Mouse (Mus musculus) CH12.LX (cell line): ENCODE data around the gene Syt2. TPM values are rescaled to one million over a fixed set of nuclear protein-coding genes. Genes with fewer than 3 reads are reported as not detected.
A peak's percentile ranks its signal among the peaks of the same experiment; 100 is the strongest.

ENCODE experiments used
- DNase-seq: peaks from one replicate; pipeline ENCODE4 v3.0.0-alpha.2; 2013; ENCODE audit errors: extremely low read depth
- H3K27ac ChIP-seq: 2 replicates; pipeline ENCODE4 v1.5.1; 2012; ENCODE audit warnings: low read depth, mild to moderate bottlenecking, control low read depth, moderate library complexity; ENCODE audit not compliant: insufficient read depth
- H3K27me3 ChIP-seq: replicated peaks from 2 replicates; pipeline ENCODE3; 2012; ENCODE audit warnings: inconsistent platforms
- H3K36me3 ChIP-seq, 2 experiments: replicated peaks in 1 of 2; 2 replicates each; pipeline versions ENCODE3 to v1.6.1; 2012; ENCODE audit warnings: inconsistent platforms in 1 of 2, low read length in 1 of 2, mild to moderate bottlenecking in 1 of 2, mixed read lengths in 1 of 2, moderate library complexity in 1 of 2; ENCODE audit not compliant: control insufficient read depth in 1 of 2, insufficient read depth in 1 of 2
- H3K4me1 ChIP-seq, 2 experiments: 2 replicates each; pipeline ENCODE4 v1.6.1; 2012; ENCODE audit warnings: inconsistent platforms in 1 of 2, moderate library complexity in 1 of 2; ENCODE audit not compliant: insufficient read depth in 2 of 2, control insufficient read depth in 1 of 2
- H3K4me2 ChIP-seq: 2 replicates; pipeline ENCODE4 v1.6.1; 2012; ENCODE audit warnings: low read depth, mild to moderate bottlenecking, control low read depth; ENCODE audit not compliant: poor library complexity, insufficient read depth, severe bottlenecking
- H3K4me3 ChIP-seq, 3 experiments: fragments of 150-350 bp in 1 of 3; sonication (generic) in 1 of 3; replicated peaks in 1 of 3; 2 replicates each; pipeline versions ENCODE3 to v1.5.1; 2011 to 2012; ENCODE audit warnings: low read depth in 2 of 3, low read length in 2 of 3, mild to moderate bottlenecking in 2 of 3, moderate library complexity in 2 of 3, control low read depth in 1 of 3, improper control_type of control experiment in 1 of 3, inconsistent platforms in 1 of 3, mixed read lengths in 1 of 3; ENCODE audit not compliant: poor library complexity in 1 of 3
- H3K79me2 ChIP-seq: replicated peaks from 2 replicates; pipeline ENCODE4 v1.6.1; 2012; ENCODE audit warnings: mild to moderate bottlenecking, moderate library complexity; ENCODE audit not compliant: control insufficient read depth, poor library complexity, insufficient read depth, severe bottlenecking; ENCODE audit errors: extremely low read depth
- H3K9ac ChIP-seq: 2 replicates; pipeline ENCODE4 v1.6.1; 2012; ENCODE audit warnings: low read depth, mild to moderate bottlenecking, control low read depth, moderate library complexity; ENCODE audit not compliant: insufficient read depth
- H3K9me3 ChIP-seq: replicated peaks from 2 replicates; pipeline ENCODE3; 2012; ENCODE audit warnings: low read length, inconsistent platforms, mixed read lengths
- BHLHE40 ChIP-seq: IDR thresholded peaks from 2 replicates; pipeline ENCODE4 v1.6.1; 2011; ENCODE audit warnings: mild to moderate bottlenecking, low read depth, low read length, improper control_type of control experiment
- GABPA ChIP-seq: IDR thresholded peaks from 2 replicates; pipeline ENCODE4 v1.6.1; 2012; ENCODE audit warnings: low read depth, low read length, improper control_type of control experiment, inconsistent platforms; ENCODE audit not compliant: insufficient replicate concordance
- JUN ChIP-seq: IDR thresholded peaks from 2 replicates; pipeline ENCODE4 v1.6.1; 2011; ENCODE audit warnings: low read depth, mild to moderate bottlenecking, low read length, improper control_type of control experiment, moderate library complexity; ENCODE audit not compliant: insufficient read depth
- KAT2A ChIP-seq: IDR thresholded peaks from 2 replicates; pipeline ENCODE4 v1.6.1; 2012; ENCODE audit warnings: low read length, improper control_type of control experiment, inconsistent platforms; ENCODE audit not compliant: insufficient replicate concordance
- MAFK ChIP-seq: IDR thresholded peaks from 2 replicates; pipeline ENCODE4 v1.6.1; 2011; ENCODE audit warnings: low read length, improper control_type of control experiment; ENCODE audit not compliant: insufficient replicate concordance
- MYC ChIP-seq: IDR thresholded peaks from 2 replicates; pipeline ENCODE4 v1.6.1; 2011; ENCODE audit warnings: low read depth, mild to moderate bottlenecking, improper control_type of control experiment, low read length
- NELFE ChIP-seq: IDR thresholded peaks from 2 replicates; pipeline ENCODE4 v1.6.1; 2011; ENCODE audit warnings: low read depth, low read length, improper control_type of control experiment
- PAX5 ChIP-seq: IDR thresholded peaks from 2 replicates; pipeline ENCODE4 v1.6.1; 2012; ENCODE audit warnings: low read length, inconsistent platforms, mixed read lengths
- POLR2A ChIP-seq: IDR thresholded peaks from 2 replicates; pipeline ENCODE4 v1.6.1; 2011; ENCODE audit warnings: low read depth, mild to moderate bottlenecking, improper control_type of control experiment, low read length
- POLR2AphosphoS2 ChIP-seq: IDR thresholded peaks from 2 replicates; pipeline ENCODE4 v1.6.1; 2011; ENCODE audit warnings: low read depth, low read length, improper control_type of control experiment
- RAD21 ChIP-seq: IDR thresholded peaks from 2 replicates; pipeline ENCODE4 v1.6.1; 2011; ENCODE audit warnings: low read depth, mild to moderate bottlenecking, low read length, improper control_type of control experiment, moderate library complexity
- TCF12 ChIP-seq: IDR thresholded peaks from 2 replicates; pipeline ENCODE4 v1.6.1; 2014; ENCODE audit warnings: low read depth, mild to moderate bottlenecking, inconsistent platforms, low read length, improper control_type of control experiment
- UBTF ChIP-seq: IDR thresholded peaks from 2 replicates; pipeline ENCODE4 v1.6.1; 2012; ENCODE audit warnings: low read depth, mild to moderate bottlenecking, inconsistent platforms, low read length, improper control_type of control experiment, moderate library complexity
- USF1 ChIP-seq: IDR thresholded peaks from 2 replicates; pipeline ENCODE4 v1.6.1; 2014; ENCODE audit warnings: low read depth, mild to moderate bottlenecking, inconsistent platforms, low read length, improper control_type of control experiment
- ZC3H11A ChIP-seq: IDR thresholded peaks from 2 replicates; pipeline ENCODE4 v1.6.1; 2012; ENCODE audit warnings: low read depth, mild to moderate bottlenecking, inconsistent platforms, low read length, improper control_type of control experiment
- ZKSCAN1 ChIP-seq: IDR thresholded peaks from 2 replicates; pipeline ENCODE4 v1.6.1; 2012; ENCODE audit warnings: low read depth, inconsistent platforms, low read length, improper control_type of control experiment, borderline replicate concordance
- ZMIZ1 ChIP-seq: IDR thresholded peaks from 2 replicates; pipeline ENCODE4 v1.6.1; 2012; ENCODE audit warnings: low read depth, mild to moderate bottlenecking, inconsistent platforms, low read length, improper control_type of control experiment
- ZNF384 ChIP-seq: IDR thresholded peaks from 2 replicates; pipeline ENCODE4 v1.6.1; 2012; ENCODE audit warnings: low read depth, low read length, improper control_type of control experiment, inconsistent platforms
- dilution Hi-C: fragments of 300-500 bp; cut with MboI; formaldehyde crosslinking; loops from 2 replicates; pipeline ENCODE4 v1.14.3; 2020; ENCODE audit warnings: low sequenced_read_pairs; ENCODE audit not compliant: extremely low pct_unique_long_range_greater_than_20kb, extremely low pct_ligation_motif_present
- in situ Hi-C: fragments of 300-500 bp; cut with MboI; formaldehyde crosslinking; loops from 3 replicates; pipeline ENCODE4 v1.14.3; 2019; ENCODE audit warnings: low sequenced_read_pairs, low pct_ligation_motif_present, low pct_unique_long_range_greater_than_20kb, mixed read lengths
- polyA plus RNA-seq: library from polyadenylated mRNA; unstranded; fragments of >175 nt; gene quantifications from 2 replicates; pipeline ENCODE4 v1.2.1, GENCODE M21; 2012; ENCODE audit warnings: low read depth; ENCODE audit not compliant: insufficient read length
- total RNA-seq, 2 experiments: library from RNA; depleted of rRNA; stranded (reverse); fragments of 300-350 nt in 1 of 2; fragments of >200 nt in 1 of 2; gene quantifications; 2 replicates each; pipeline ENCODE4 v1.2.3; 2012 to 2014

Gene Syt2
- total and polyA plus RNA-seq, 3 experiments = not detected

DNA sequence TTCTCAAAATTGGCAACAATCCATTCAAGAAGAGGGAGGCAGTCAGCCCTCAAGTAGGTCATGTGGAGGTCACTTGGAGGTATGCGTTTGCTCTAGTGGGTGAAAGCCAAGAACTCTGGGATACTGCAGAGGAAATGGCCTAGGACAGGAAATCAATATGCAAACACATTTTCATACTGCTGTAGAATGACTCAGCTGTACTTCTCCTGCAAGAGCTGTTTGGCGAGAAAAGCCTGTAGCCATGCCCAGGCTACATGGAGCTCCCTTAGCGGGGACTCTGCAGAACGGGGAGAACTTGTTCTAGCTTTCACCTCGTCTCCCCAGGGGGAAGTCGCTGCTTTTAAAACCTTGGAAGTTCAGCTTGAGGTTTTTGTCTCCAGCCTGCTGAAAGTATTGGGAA is 124.9 kb downstream of the Syt2 start:
- Histone ChIP-seq H3K79me2 (no peaks in the 10 kb centered on the region), H3K27me3 (no peaks in the 10 kb centered on the region), H3K4me3 (no peak overlapping the region), H3K9ac (no peak overlapping the region), H3K36me3 (peaks cover 0 to 2% of the 10 kb centered on the region in 2 experiments), H3K9me3 (no peaks in the 10 kb centered on the region), H3K4me1 (peaks cover 2 to 17% of the 10 kb centered on the region in 2 experiments; a peak in 3 of 4 replicates), H3K27ac (no peak overlapping the region), H3K4me2 (no peak overlapping the region)
- TF ChIP-seq PAX5 = no peak
- no peak for TF ChIP-seq POLR2AphosphoS2
- TF ChIP-seq ZMIZ1 = no peak
- no peak for TF ChIP-seq UBTF
- TF ChIP-seq KAT2A = no peak
- no peak for TF ChIP-seq USF1
- dilution Hi-C loops = no loop called here
- peak; percentile 16 for DNase-seq
- in situ Hi-C loops = no loop called here

DNA sequence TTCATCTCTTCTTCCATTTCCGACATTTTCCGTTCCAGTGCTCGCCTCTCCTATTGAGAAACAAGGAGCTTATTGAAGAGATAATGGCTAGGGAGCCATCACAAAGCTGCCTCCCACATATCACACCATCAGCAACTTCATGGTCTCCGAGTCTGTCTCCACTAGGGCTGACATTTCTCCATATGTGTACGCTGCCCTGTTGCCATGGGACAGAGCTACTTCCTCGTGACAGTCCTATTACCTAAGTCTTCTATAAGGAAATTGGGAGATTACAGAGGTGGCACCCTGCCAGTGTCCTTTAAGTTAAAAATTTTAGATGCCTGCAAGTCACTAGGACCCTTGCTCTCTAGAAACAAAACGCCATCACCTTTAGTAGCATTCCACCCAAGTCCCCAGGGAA is 125.5 kb downstream of the Syt2 start:
- H3K4me2 ChIP-seq = no peak overlapping the region
- DNase-seq = no peak
- in situ Hi-C loops (no loop called here), dilution Hi-C loops (no loop called here)
- no peaks in the 10 kb centered on the region for H3K9me3 ChIP-seq
- H3K79me2 ChIP-seq = no peaks in the 10 kb centered on the region
- TF ChIP-seq MYC (no peak), RAD21 (no peak), NELFE (no peak), ZKSCAN1 (no peak), JUN (no peak), POLR2A (no peak), GABPA (no peak), MAFK (no peak), ZC3H11A (no peak), PAX5 (no peak), BHLHE40 (no peak), TCF12 (no peak), ZNF384 (no peak), POLR2AphosphoS2 (no peak)
- H3K4me1 ChIP-seq = peaks cover 2 to 17% of the 10 kb centered on the region in 2 experiments; a peak in 3 of 4 replicates
- H3K36me3 ChIP-seq = peaks cover 0 to 2% of the 10 kb centered on the region in 2 experiments
- no peak overlapping the region for H3K4me3 ChIP-seq
- H3K27ac ChIP-seq = no peak overlapping the region
- H3K27me3 ChIP-seq = no peaks in the 10 kb centered on the region
- no peak overlapping the region for H3K9ac ChIP-seq
